Mouse (Mus musculus) forelimb bud, embryonic 11.5 days (tissue): ENCODE data around the gene Epha4.

ENCODE experiments used
- DNase-seq: peaks from one replicate; pipeline ENCODE4 v3.0.0-alpha.2; 2012; ENCODE audit warnings: low read depth, low spot score

Gene Epha4

GRCm38 (mm10) chr1:77512431-77513195 is 2.3 kb downstream of the Epha4 start:
- DNase-seq, result no peak

- DNase-seq, result no peak
These were observed 2.9 kb downstream of the Epha4 start for GRCm38 (mm10) chr1:77512059-77512407.

- no peak for DNase-seq
These were observed 3.4 kb downstream of the Epha4 start for GRCm38 (mm10) chr1:77511372-77512058.

- no peak for DNase-seq
These were observed 4.3 kb downstream of the Epha4 start for GRCm38 (mm10) chr1:77510623-77511022.

GRCm38 (mm10) chr1:77506856-77507200 is 8.1 kb downstream of the Epha4 start:
- DNase-seq, result no peak

GRCm38 (mm10) chr1:77506038-77506855 is 8.6 kb downstream of the Epha4 start:
- DNase-seq, result no peak

GRCm38 (mm10) chr1:77505263-77505662 is 9.6 kb downstream of the Epha4 start:
- no peak for DNase-seq

GRCm38 (mm10) chr1:77504813-77505212 is 10.1 kb downstream of the Epha4 start:
- no peak for DNase-seq

- DNase-seq, result no peak
These were observed 11.1 kb downstream of the Epha4 start for GRCm38 (mm10) chr1:77503711-77504181.

- DNase-seq, result no peak
These were observed 12.3 kb downstream of the Epha4 start for GRCm38 (mm10) chr1:77502554-77503119.

- DNase-seq, result no peak
These were observed 13.4 kb downstream of the Epha4 start for GRCm38 (mm10) chr1:77501363-77501933.

- no peak for DNase-seq
These were observed 17.4 kb downstream of the Epha4 start for GRCm38 (mm10) chr1:77497506-77497905.

- DNase-seq, result no peak
These were observed 18.3 kb downstream of the Epha4 start for GRCm38 (mm10) chr1:77496468-77497181.

- no peak for DNase-seq
These were observed 19.1 kb downstream of the Epha4 start for GRCm38 (mm10) chr1:77495790-77496158.

- DNase-seq, result no peak
These were observed 19.7 kb downstream of the Epha4 start for GRCm38 (mm10) chr1:77495030-77495789.

GRCm38 (mm10) chr1:77493841-77494635 is 20.9 kb downstream of the Epha4 start:
- DNase-seq, result no peak

- no peak for DNase-seq
These were observed 24.7 kb downstream of the Epha4 start for GRCm38 (mm10) chr1:77490166-77490565.

- DNase-seq, result no peak
These were observed 25.5 kb downstream of the Epha4 start for GRCm38 (mm10) chr1:77489387-77489786.

- DNase-seq, result no peak
These were observed 26.9 kb downstream of the Epha4 start for GRCm38 (mm10) chr1:77487856-77488462.
